Mouse (Mus musculus) limb, embryonic 12.5 days (tissue): ENCODE measurements around the gene Atxn2l. TPM values are rescaled to one million over a fixed set of nuclear protein-coding genes. Genes with fewer than 3 reads are reported as not detected.

Experiments used
- ATAC-seq: fragments of 200-750 bp; cut with Nextera tagmentation; 2 replicates; pipeline ENCODE4 v1.8.0; 2017; ENCODE audit warnings: low read depth, moderate TSS enrichment; ENCODE audit not compliant: insufficient number of reproducible peaks, insufficient read depth, low FRiP score, low TSS enrichment
- H3K27ac ChIP-seq: fragments of 300-500 bp; sonication (generic); 2 replicates; pipeline ENCODE4 v1.5.1; 2016; ENCODE audit warnings: mild to moderate bottlenecking, moderate library complexity
- H3K27me3 ChIP-seq: fragments of 300-500 bp; sonication (generic); 2 replicates; pipeline ENCODE4 v1.6.1; 2016; ENCODE audit warnings: mild to moderate bottlenecking, moderate library complexity
- H3K36me3 ChIP-seq: fragments of 300-500 bp; sonication (generic); 2 replicates; pipeline ENCODE4 v1.6.1; 2016; ENCODE audit warnings: mild to moderate bottlenecking, moderate library complexity
- H3K4me1 ChIP-seq: fragments of 300-500 bp; sonication (generic); replicated peaks from 2 replicates; pipeline ENCODE4 v1.6.1; 2016
- H3K4me2 ChIP-seq: fragments of 300-500 bp; sonication (generic); 2 replicates; pipeline ENCODE4 v1.6.1; 2016; ENCODE audit warnings: mild to moderate bottlenecking, moderate library complexity
- H3K4me3 ChIP-seq: fragments of 300-500 bp; sonication (generic); replicated peaks from 2 replicates; pipeline ENCODE4 v1.5.1; 2016; ENCODE audit warnings: mild to moderate bottlenecking
- H3K9ac ChIP-seq: fragments of 300-500 bp; sonication (generic); replicated peaks from 2 replicates; pipeline ENCODE4 v1.6.1; 2016; ENCODE audit warnings: mild to moderate bottlenecking, moderate library complexity
- H3K9me3 ChIP-seq: fragments of 300-500 bp; sonication (generic); 2 replicates; pipeline ENCODE4 v1.6.1; 2016; ENCODE audit warnings: mild to moderate bottlenecking, moderate library complexity
- WGBS: fragments of 180-500 bp; shearing (Covaris S2); methylation state at CpG from one replicate; pipeline ENCODE4 v1.1.7; 2016; 5-methylcytosine and 5-hydroxymethylcytosine counted together
- polyA plus RNA-seq: library from polyadenylated mRNA; unstranded; fragments of >200 nt; fragmentation: Nextera tagmentation; extraction: Ambion mirVana; gene quantifications from 2 replicates; pipeline ENCODE4 v1.2.1, GENCODE M21; 2016

Atxn2l gene
- polyA plus RNA-seq: 59.6 and 65.8 TPM in 2 replicates

DNA sequence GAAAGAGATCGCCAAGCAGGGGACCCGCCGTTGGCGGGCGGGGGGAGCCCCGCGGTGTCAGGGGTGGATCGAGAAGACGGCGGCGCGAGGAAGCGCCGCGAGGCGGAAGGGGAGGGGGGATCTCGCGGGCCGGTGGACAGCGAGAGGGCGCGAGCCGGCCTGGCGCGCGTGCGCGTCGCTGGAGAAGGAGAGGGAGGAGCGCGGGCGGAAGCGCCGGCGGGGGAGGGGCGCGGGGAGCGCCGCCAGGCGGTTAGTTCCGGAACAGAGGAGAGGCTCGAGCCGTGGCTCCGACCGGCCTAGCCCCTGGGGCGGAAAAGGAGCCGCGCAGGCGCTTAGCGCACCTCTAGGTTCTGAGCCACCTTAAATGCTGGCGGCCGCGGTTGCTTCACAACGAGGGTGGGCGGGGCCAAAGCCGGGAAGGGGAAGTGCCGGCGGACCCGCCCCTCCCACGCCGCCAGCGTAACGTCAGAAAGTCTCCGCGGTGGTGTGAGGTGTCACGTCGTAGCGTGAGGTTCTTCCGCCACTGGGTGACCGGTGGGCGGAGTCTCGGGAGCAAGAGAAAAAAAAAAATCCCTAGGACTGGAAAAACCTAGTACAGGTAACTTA is at the start of gene Atxn2l:
TSS of gene Atxn2l (minus strand) at position 165 of the 606 bp plus-strand sequence.
- WGBS: under 1% methylated on average over 61 of the region's 72 CpGs
- Histone ChIP-seq H3K9me3 (no peaks in the 10 kb centered on the region), H3K4me3 (peak within 1 kb of the TSS; percentile 100), H3K27ac (peak within 1 kb of the TSS; percentile 100), H3K4me2 (peak within 1 kb of the TSS; percentile 66), H3K4me1 (peaks cover 8% of the 10 kb centered on the region), H3K27me3 (no peaks in the 10 kb centered on the region), H3K9ac (peak within 1 kb of the TSS; percentile 100), H3K36me3 (peaks cover 29% of the 10 kb centered on the region)
- peak; percentile 87 for ATAC-seq

GRCm38 (mm10) chr7:126545631-126546030 is 42.4 kb upstream of the Atxn2l start:
- ATAC-seq: no peak
- H3K27me3 ChIP-seq: no peaks in the 10 kb centered on the region
- peaks cover 72% of the 10 kb centered on the region for H3K36me3 ChIP-seq
- no peak overlapping the region for H3K4me3 ChIP-seq
- H3K9ac ChIP-seq: no peak overlapping the region
- no peaks in the 10 kb centered on the region for H3K4me1 ChIP-seq
- no peak overlapping the region for H3K4me2 ChIP-seq
- 87% methylated on average over 2 of the region's 2 CpGs for WGBS
- H3K27ac ChIP-seq: no peak overlapping the region
- no peaks in the 10 kb centered on the region for H3K9me3 ChIP-seq

DNA sequence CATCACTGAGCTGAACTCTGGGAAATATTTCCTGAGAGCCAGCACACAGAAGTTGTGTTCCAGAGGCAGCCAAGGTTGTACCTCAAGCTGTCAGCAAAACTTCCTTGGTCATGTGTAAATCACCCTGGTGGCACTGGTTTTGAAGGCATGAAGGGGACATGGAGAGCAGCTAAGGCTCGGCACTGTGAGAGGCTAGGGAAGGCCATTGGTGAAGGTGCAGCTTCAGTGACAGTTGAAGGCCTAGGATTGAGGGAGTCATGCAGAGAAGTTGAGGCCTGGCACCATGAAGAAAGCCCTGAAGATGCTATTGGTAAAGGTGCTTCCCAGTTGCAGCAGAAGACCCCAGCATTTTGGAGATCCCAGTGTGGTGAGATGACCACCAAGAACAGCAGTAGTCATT is 38.4 kb upstream of the Atxn2l start:
- no peak overlapping the region for H3K27ac ChIP-seq
- H3K4me3 ChIP-seq: no peak overlapping the region
- H3K4me1 ChIP-seq: no peaks in the 10 kb centered on the region
- 85% methylated on average over 1 of the region's 1 CpGs for WGBS
- H3K9me3 ChIP-seq: no peaks in the 10 kb centered on the region
- ATAC-seq: no peak
- H3K36me3 ChIP-seq: peaks cover 32% of the 10 kb centered on the region
- H3K4me2 ChIP-seq: no peak overlapping the region
- peaks cover 6% of the 10 kb centered on the region for H3K27me3 ChIP-seq
- no peak overlapping the region for H3K9ac ChIP-seq

DNA sequence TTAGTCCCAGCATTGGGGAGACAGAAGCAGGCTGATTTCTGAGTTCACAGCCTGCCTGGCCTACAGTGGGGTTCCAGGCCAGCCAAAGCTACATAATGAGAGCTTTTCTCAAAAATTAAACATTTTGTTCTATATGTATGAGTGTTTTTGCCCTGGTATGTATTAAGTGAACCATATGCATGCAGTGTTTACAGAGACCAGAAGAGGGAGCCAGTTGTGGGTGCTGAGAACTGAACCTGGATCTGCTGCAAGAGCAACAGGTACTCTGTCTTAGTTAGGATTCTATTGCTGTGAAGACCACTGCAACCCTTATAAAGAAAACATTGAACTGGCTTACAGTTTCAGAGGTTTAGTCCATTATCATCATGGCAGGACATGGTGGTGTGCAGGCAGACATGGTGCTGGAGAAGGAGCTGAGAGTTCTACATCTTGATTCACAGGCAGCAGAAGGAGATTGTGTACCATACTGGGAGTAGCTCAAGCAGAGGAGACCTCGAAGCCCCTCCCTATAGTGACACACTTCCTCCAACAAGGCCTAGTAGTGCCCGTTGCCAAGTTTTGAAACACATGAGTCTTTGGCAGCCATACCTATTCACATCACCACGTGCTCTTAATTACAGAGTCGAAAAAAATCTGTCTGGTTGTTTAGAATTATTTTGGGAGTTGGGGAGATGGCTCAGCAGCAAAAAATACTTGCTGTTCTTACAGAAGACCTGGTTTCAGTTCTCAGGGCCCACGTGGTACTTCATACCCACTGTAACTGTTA is 34.8 kb upstream of the Atxn2l start:
- Histone ChIP-seq H3K4me2 (no peak overlapping the region), H3K27me3 (peaks cover 26% of the 10 kb centered on the region), H3K27ac (no peak overlapping the region), H3K4me3 (no peak overlapping the region), H3K36me3 (no peaks in the 10 kb centered on the region), H3K4me1 (no peaks in the 10 kb centered on the region), H3K9me3 (no peaks in the 10 kb centered on the region), H3K9ac (no peak overlapping the region)
- no peak for ATAC-seq
- 75% methylated on average over 5 of the region's 5 CpGs for WGBS

GRCm38 (mm10) chr7:126536466-126536865 is 33.2 kb upstream of the Atxn2l start:
- Histone ChIP-seq H3K4me3 (peak overlapping the region; percentile 49), H3K9ac (no peak overlapping the region), H3K4me1 (no peaks in the 10 kb centered on the region), H3K36me3 (no peaks in the 10 kb centered on the region), H3K4me2 (peak overlapping the region; percentile 79), H3K27ac (no peak overlapping the region), H3K27me3 (peaks cover 26% of the 10 kb centered on the region), H3K9me3 (no peaks in the 10 kb centered on the region)
- WGBS: 61% methylated on average over 9 of the region's 9 CpGs
- no peak for ATAC-seq

- H3K4me1 ChIP-seq: no peaks in the 10 kb centered on the region
- peak overlapping the region; percentile 70 for H3K9ac ChIP-seq
- no peaks in the 10 kb centered on the region for H3K36me3 ChIP-seq
- H3K27me3 ChIP-seq: peaks cover 26% of the 10 kb centered on the region
- 3% methylated on average over 28 of the region's 28 CpGs for WGBS
- no peak for ATAC-seq
- H3K4me2 ChIP-seq: peak overlapping the region; percentile 79
- peak overlapping the region; percentile 49 for H3K4me3 ChIP-seq
- no peaks in the 10 kb centered on the region for H3K9me3 ChIP-seq
- H3K27ac ChIP-seq: no peak overlapping the region
Measured at GRCm38 (mm10) chr7:126535766-126536165, 32.5 kb upstream of the Atxn2l start.

DNA sequence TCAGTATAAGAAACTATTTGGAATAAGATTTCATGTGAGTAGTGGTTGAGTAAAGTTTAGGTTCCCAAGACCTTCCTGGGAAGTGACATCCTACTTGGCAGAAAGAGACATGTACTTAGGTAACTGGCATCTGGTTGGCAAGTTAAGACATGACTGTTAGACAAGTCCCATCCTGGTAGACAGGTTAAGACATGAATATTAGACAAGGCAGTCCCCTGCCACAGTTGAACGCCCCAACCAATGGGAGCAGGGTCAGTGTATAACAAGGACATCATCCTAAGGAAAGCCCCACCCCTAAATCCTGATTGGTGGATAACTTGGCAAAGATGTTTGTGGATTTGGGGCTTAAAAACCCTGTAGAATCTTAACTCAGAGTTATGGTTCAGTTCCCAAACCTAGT is 30.2 kb upstream of the Atxn2l start:
- no peak for ATAC-seq

DNA sequence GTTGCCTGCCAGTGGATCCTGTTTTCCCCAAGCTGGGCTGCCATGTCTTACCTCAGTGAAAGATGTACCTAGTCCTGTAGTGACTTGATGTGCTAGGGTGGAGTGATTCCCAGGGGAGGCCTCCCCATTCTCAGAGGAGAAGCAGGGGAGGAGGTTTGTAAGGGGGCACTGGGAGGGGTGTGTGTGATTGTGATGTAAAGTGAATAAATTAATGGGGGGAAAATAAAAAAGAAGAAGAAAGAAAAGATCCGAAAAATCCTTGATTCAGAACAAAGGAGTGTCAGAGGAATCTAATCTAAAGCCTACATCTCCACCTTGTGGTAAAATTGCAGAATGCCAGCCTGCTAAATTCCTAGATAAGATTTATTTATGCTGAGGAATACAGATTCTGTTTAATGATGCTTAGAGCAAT is 24.9 kb upstream of the Atxn2l start:
- Histone ChIP-seq H3K27me3 (no peaks in the 10 kb centered on the region), H3K4me2 (no peak overlapping the region), H3K36me3 (no peaks in the 10 kb centered on the region), H3K9me3 (no peaks in the 10 kb centered on the region), H3K4me3 (no peak overlapping the region), H3K4me1 (no peaks in the 10 kb centered on the region), H3K9ac (peak overlapping the region; percentile 47; the same call in 1 of the 2 replicates), H3K27ac (no peak overlapping the region)
- WGBS: 14% methylated on average over 1 of the region's 1 CpGs
- no peak for ATAC-seq

More for the DNA sequence above, 30.2 kb upstream of the Atxn2l start:
- Histone ChIP-seq H3K27me3 (peaks cover 26% of the 10 kb centered on the region), H3K27ac (no peak overlapping the region), H3K4me1 (no peaks in the 10 kb centered on the region), H3K36me3 (no peaks in the 10 kb centered on the region), H3K4me2 (no peak overlapping the region), H3K9ac (no peak overlapping the region), H3K9me3 (no peaks in the 10 kb centered on the region), H3K4me3 (no peak overlapping the region)
- 77% methylated on average over 1 of the region's 1 CpGs for WGBS

GRCm38 (mm10) chr7:126523316-126523715 is 20.1 kb upstream of the Atxn2l start:
- H3K27me3 ChIP-seq: no peaks in the 10 kb centered on the region
- H3K36me3 ChIP-seq: no peaks in the 10 kb centered on the region
- no peak for ATAC-seq
- no peak overlapping the region for H3K4me3 ChIP-seq
- 80% methylated on average over 3 of the region's 3 CpGs for WGBS
- H3K4me1 ChIP-seq: no peaks in the 10 kb centered on the region
- H3K9me3 ChIP-seq: no peaks in the 10 kb centered on the region
- H3K9ac ChIP-seq: no peak overlapping the region
- no peak overlapping the region for H3K4me2 ChIP-seq
- H3K27ac ChIP-seq: no peak overlapping the region

GRCm38 (mm10) chr7:126519513-126519912 is 16.3 kb upstream of the Atxn2l start:
- no peak overlapping the region for H3K4me2 ChIP-seq
- no peak overlapping the region for H3K27ac ChIP-seq
- H3K9ac ChIP-seq: no peak overlapping the region
- WGBS: 64% methylated on average over 2 of the region's 2 CpGs
- H3K36me3 ChIP-seq: no peaks in the 10 kb centered on the region
- no peak for ATAC-seq
- H3K4me1 ChIP-seq: no peaks in the 10 kb centered on the region
- no peak overlapping the region for H3K4me3 ChIP-seq
- no peaks in the 10 kb centered on the region for H3K9me3 ChIP-seq
- no peaks in the 10 kb centered on the region for H3K27me3 ChIP-seq

GRCm38 (mm10) chr7:126518261-126518941 is 15.2 kb upstream of the Atxn2l start:
- no peak for ATAC-seq
- Histone ChIP-seq H3K9me3 (no peaks in the 10 kb centered on the region), H3K27me3 (no peaks in the 10 kb centered on the region), H3K9ac (no peak overlapping the region), H3K36me3 (no peaks in the 10 kb centered on the region), H3K4me1 (no peaks in the 10 kb centered on the region), H3K27ac (no peak overlapping the region), H3K4me3 (no peak overlapping the region), H3K4me2 (no peak overlapping the region)
- WGBS: 92% methylated on average over 5 of the region's 5 CpGs
